Mouse (Mus musculus): ENCODE measurements around the gene Jmjd1c. TPM values are rescaled to one million over a fixed set of nuclear protein-coding genes. Genes with fewer than 3 reads are reported as not detected.

Gene Jmjd1c
- polyA plus RNA-seq, 1 experiment from 2014 or later = 42.4 TPM

DNA sequence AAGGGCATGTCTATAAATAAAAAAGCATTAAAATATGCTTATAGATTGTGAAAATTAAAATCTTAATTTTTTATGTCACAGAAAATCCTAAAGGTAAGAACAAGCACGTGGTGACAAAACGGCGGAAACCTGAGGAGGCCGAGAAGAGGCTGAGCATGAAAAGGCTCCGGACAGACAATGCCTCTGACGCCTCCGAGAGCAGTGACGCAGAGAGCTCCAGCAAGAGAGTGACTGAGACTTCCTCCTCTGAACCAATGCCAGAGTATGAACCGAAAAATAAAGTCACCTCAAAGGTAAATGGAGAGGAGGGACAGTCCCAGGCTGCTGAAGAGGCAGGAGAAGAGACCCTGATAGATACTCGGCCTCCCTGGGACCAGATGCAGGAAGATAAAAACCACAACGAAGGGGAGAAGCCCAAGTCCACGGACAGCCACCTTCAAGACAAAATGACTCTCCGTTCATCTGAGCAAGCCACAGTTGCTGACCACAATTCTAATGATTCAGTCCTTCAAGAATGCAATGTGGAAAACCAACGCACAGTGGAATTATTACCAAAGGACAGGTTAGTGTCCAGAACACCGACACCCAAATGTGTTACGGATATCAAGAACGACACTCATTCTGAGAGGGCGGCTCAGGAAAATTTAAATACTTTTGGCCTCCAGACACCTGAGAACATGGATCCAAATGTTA lies 123.1 kb downstream of the Jmjd1c start:
- no peak for ATAC-seq (ENCODE audit: insufficient number of reproducible peaks, insufficient read depth, low FRiP score, low read depth)
- H3K9me3 ChIP-seq (ENCODE audit: control insufficient read depth, low read length) = no peaks in the 10 kb centered on the region
- peaks cover 56% of the 10 kb centered on the region for H3K36me3 ChIP-seq (ENCODE audit: control insufficient read depth, insufficient read depth, low read length)
- no peak overlapping the region for H3K9ac ChIP-seq (ENCODE audit: low read length)
- no peak overlapping the region for H3K4me3 ChIP-seq (ENCODE audit: control insufficient read depth in 1 of 2, insufficient read depth in 1 of 2, low read depth in 1 of 2, low read length in 2 of 2)
- H3K4me2 ChIP-seq (ENCODE audit: low read length) = no peak overlapping the region
- H3K4me1 ChIP-seq (ENCODE audit: control insufficient read depth in 2 of 2, insufficient read depth in 2 of 2, low read length in 2 of 2) = peaks cover 0 to 36% of the 10 kb centered on the region in 2 experiments; a peak in 2 of 4 replicates
- 85% methylated on average over 18 of the region's 18 CpGs for WGBS
- no peaks in the 10 kb centered on the region for H3K27me3 ChIP-seq (ENCODE audit: control insufficient read depth, insufficient read depth, low read length)
- H3K27ac ChIP-seq (replicated peaks in 1 of 2; ENCODE audit: control insufficient read depth in 1 of 2, insufficient read depth in 1 of 2, low read depth in 2 of 2, low read length in 2 of 2) = no peak overlapping the region

DNA sequence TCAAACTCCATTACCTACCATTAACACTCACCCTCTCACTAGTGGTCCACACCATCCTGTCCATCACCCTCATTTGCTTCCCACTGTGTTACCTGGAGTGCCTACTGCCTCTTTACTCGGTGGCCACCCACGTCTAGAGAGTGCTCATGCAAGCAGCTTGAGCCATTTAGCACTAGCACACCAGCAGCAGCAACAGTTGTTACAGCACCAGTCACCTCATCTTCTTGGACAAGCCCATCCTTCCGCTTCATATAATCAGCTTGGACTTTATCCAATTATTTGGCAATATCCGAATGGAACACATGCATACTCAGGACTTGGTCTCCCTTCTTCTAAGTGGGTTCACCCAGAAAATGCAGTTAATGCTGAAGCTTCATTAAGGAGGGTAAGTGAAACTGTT lies 124.3 kb downstream of the Jmjd1c start:
- Histone ChIP-seq H3K9ac (ENCODE audit: low read length) (no peak overlapping the region), H3K4me3 (ENCODE audit: control insufficient read depth in 1 of 2, insufficient read depth in 1 of 2, low read depth in 1 of 2, low read length in 2 of 2) (no peak overlapping the region), H3K4me2 (ENCODE audit: low read length) (no peak overlapping the region), H3K27me3 (ENCODE audit: control insufficient read depth, insufficient read depth, low read length) (no peaks in the 10 kb centered on the region), H3K9me3 (ENCODE audit: control insufficient read depth, low read length) (no peaks in the 10 kb centered on the region), H3K36me3 (ENCODE audit: control insufficient read depth, insufficient read depth, low read length) (peaks cover 68% of the 10 kb centered on the region), H3K4me1 (ENCODE audit: control insufficient read depth in 2 of 2, insufficient read depth in 2 of 2, low read length in 2 of 2) (peaks cover 0 to 33% of the 10 kb centered on the region in 2 experiments; a peak in 2 of 4 replicates), H3K27ac (replicated peaks in 1 of 2; ENCODE audit: control insufficient read depth in 1 of 2, insufficient read depth in 1 of 2, low read depth in 2 of 2, low read length in 2 of 2) (no peak overlapping the region)
- WGBS = 77% methylated on average over 4 of the region's 4 CpGs
- no peak for ATAC-seq (ENCODE audit: insufficient number of reproducible peaks, insufficient read depth, low FRiP score, low read depth)

DNA sequence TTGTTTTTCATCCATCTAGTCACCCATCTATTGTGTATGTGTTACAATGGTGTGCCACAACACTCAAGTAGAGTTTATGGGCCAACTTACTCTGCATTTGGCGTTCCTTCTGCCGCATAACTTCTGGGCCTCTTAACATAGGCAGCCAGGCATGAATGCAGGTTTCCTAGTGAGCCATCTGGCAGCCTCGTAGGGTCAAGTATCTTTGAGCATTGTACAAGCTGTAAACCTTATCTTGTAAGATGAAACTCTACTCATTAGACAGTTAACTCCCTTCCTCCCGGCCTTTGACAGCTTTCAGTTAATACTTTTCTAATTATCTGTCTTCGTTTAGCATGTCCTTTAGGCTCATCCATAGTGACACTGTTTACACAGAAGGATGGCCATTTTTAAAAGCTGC lies 125.4 kb downstream of the Jmjd1c start:
- Histone ChIP-seq H3K27ac (replicated peaks in 1 of 2; ENCODE audit: control insufficient read depth in 1 of 2, insufficient read depth in 1 of 2, low read depth in 2 of 2, low read length in 2 of 2) (no peak overlapping the region), H3K4me1 (ENCODE audit: control insufficient read depth in 2 of 2, insufficient read depth in 2 of 2, low read length in 2 of 2) (peaks cover 3 to 43% of the 10 kb centered on the region in 2 experiments), H3K9ac (ENCODE audit: low read length) (no peak overlapping the region), H3K27me3 (ENCODE audit: control insufficient read depth, insufficient read depth, low read length) (no peaks in the 10 kb centered on the region), H3K4me3 (ENCODE audit: control insufficient read depth in 1 of 2, insufficient read depth in 1 of 2, low read depth in 1 of 2, low read length in 2 of 2) (no peak overlapping the region), H3K36me3 (ENCODE audit: control insufficient read depth, insufficient read depth, low read length) (peaks cover 77% of the 10 kb centered on the region), H3K4me2 (ENCODE audit: low read length) (no peak overlapping the region), H3K9me3 (ENCODE audit: control insufficient read depth, low read length) (no peaks in the 10 kb centered on the region)
- 23% methylated on average over 5 of the region's 5 CpGs for WGBS
- no peak for ATAC-seq (ENCODE audit: insufficient number of reproducible peaks, insufficient read depth, low FRiP score, low read depth)

DNA sequence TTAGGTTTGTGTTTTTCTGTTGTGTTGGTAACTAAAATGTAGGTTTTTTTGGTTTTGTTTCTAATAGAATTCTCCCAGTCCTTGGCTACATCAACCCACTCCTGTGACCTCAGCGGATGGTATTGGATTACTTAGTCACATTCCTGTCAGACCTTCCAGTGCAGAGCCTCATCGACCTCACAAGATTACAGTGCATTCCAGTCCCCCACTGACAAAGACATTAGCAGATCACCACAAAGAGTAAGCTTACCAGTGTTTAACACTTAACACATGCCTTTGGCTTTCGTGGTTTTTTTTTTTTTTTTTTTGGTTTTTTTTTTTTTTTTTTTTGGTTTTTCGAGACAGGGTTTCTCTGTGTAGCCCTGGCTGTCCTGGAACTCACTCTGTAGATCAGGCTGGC lies 128.0 kb downstream of the Jmjd1c start:
- H3K27ac ChIP-seq (replicated peaks in 1 of 2; ENCODE audit: control insufficient read depth in 1 of 2, insufficient read depth in 1 of 2, low read depth in 2 of 2, low read length in 2 of 2) = no peak overlapping the region
- peaks cover 3 to 46% of the 10 kb centered on the region in 2 experiments for H3K4me1 ChIP-seq (ENCODE audit: control insufficient read depth in 2 of 2, insufficient read depth in 2 of 2, low read length in 2 of 2)
- H3K9me3 ChIP-seq (ENCODE audit: control insufficient read depth, low read length) = no peaks in the 10 kb centered on the region
- peaks cover 77% of the 10 kb centered on the region for H3K36me3 ChIP-seq (ENCODE audit: control insufficient read depth, insufficient read depth, low read length)
- no peak for ATAC-seq (ENCODE audit: insufficient number of reproducible peaks, insufficient read depth, low FRiP score, low read depth)
- H3K9ac ChIP-seq (ENCODE audit: low read length) = no peak overlapping the region
- H3K27me3 ChIP-seq (ENCODE audit: control insufficient read depth, insufficient read depth, low read length) = no peaks in the 10 kb centered on the region
- H3K4me2 ChIP-seq (ENCODE audit: low read length) = no peak overlapping the region
- no peak overlapping the region for H3K4me3 ChIP-seq (ENCODE audit: control insufficient read depth in 1 of 2, insufficient read depth in 1 of 2, low read depth in 1 of 2, low read length in 2 of 2)
- WGBS = 24% methylated on average over 3 of the region's 4 CpGs

DNA sequence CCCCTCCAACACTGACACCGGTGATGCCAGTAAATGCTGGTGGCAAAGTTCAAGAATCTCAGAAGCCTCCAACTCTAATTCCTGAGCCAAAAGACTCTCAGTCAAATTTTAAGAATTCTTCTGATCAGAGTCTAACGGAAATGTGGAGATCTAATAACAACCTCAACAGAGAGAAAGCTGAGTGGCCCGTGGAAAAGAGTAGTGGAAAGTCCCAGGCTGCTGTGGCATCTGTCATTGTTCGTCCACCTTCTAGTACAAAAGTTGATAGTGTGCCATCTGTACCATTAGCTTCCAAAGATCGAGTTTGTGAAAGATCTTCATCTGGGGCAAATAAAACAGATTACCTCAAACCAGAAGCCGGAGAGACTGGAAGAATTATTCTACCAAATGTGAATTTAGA lies 129.6 kb downstream of the Jmjd1c start:
- H3K27me3 ChIP-seq (ENCODE audit: control insufficient read depth, insufficient read depth, low read length) = no peaks in the 10 kb centered on the region
- H3K4me1 ChIP-seq (ENCODE audit: control insufficient read depth in 2 of 2, insufficient read depth in 2 of 2, low read length in 2 of 2) = peaks cover 3 to 46% of the 10 kb centered on the region in 2 experiments
- 75% methylated on average over 6 of the region's 6 CpGs for WGBS
- H3K9me3 ChIP-seq (ENCODE audit: control insufficient read depth, low read length) = no peaks in the 10 kb centered on the region
- ATAC-seq (ENCODE audit: insufficient number of reproducible peaks, insufficient read depth, low FRiP score, low read depth) = no peak
- H3K9ac ChIP-seq (ENCODE audit: low read length) = no peak overlapping the region
- peaks cover 73% of the 10 kb centered on the region for H3K36me3 ChIP-seq (ENCODE audit: control insufficient read depth, insufficient read depth, low read length)
- no peak overlapping the region for H3K4me2 ChIP-seq (ENCODE audit: low read length)
- H3K27ac ChIP-seq (replicated peaks in 1 of 2; ENCODE audit: control insufficient read depth in 1 of 2, insufficient read depth in 1 of 2, low read depth in 2 of 2, low read length in 2 of 2) = peak overlapping the region; percentile 69 to 70; a peak in 3 of 4 replicates
- no peak overlapping the region for H3K4me3 ChIP-seq (ENCODE audit: control insufficient read depth in 1 of 2, insufficient read depth in 1 of 2, low read depth in 1 of 2, low read length in 2 of 2)

DNA sequence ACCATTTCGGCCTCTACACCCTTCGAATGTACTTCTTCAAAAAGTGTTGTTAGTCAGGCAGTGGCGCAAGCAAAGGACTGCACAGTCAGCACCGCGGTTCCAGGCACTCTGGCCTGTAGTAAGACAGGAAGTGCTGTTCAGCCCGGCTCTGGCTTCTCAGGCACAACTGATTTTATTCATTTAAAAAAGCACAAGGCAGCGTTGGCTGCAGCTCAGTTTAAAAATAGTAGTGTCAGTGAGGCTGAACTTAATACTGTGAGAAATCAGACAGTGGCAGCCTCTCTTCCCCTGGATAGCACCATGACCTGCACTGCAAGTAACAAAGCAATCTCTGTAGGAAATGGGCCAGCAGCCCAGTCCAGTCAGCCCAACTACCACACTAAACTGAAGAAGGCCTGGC lies 130.2 kb downstream of the Jmjd1c start:
- Histone ChIP-seq H3K9ac (ENCODE audit: low read length) (no peak overlapping the region), H3K36me3 (ENCODE audit: control insufficient read depth, insufficient read depth, low read length) (peaks cover 74% of the 10 kb centered on the region), H3K27me3 (ENCODE audit: control insufficient read depth, insufficient read depth, low read length) (no peaks in the 10 kb centered on the region), H3K4me1 (ENCODE audit: control insufficient read depth in 2 of 2, insufficient read depth in 2 of 2, low read length in 2 of 2) (peaks cover 3 to 42% of the 10 kb centered on the region in 2 experiments), H3K4me3 (ENCODE audit: control insufficient read depth in 1 of 2, insufficient read depth in 1 of 2, low read depth in 1 of 2, low read length in 2 of 2) (no peak overlapping the region), H3K27ac (replicated peaks in 1 of 2; ENCODE audit: control insufficient read depth in 1 of 2, insufficient read depth in 1 of 2, low read depth in 2 of 2, low read length in 2 of 2) (peak overlapping the region; percentile 69 to 70), H3K9me3 (ENCODE audit: control insufficient read depth, low read length) (no peaks in the 10 kb centered on the region), H3K4me2 (ENCODE audit: low read length) (no peak overlapping the region)
- ATAC-seq (ENCODE audit: insufficient number of reproducible peaks, insufficient read depth, low FRiP score, low read depth) = peak; percentile 50; the same call in 1 of the 2 replicates
- WGBS = 34% methylated on average over 7 of the region's 7 CpGs

DNA sequence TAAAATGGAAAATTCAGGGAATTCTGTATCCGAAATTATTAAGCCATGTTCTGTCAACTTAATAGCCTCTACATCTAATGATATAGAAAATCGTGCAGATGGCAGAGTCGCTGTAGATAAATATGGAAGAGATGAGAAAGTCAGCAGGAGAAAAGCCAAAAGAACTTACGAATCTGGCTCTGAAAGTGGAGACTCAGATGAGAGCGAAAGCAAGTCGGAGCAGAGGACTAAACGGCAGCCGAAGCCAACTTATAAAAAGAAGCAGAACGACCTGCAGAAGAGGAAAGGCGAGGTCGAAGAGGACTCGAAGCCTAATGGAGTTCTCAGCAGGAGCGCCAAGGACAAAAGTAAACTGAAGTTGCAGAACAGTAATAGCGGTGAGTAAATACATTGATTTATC lies 130.6 kb downstream of the Jmjd1c start:
- no peak overlapping the region for H3K9ac ChIP-seq (ENCODE audit: low read length)
- peak overlapping the region; percentile 12 to 69; a peak in 3 of 4 replicates for H3K27ac ChIP-seq (replicated peaks in 1 of 2; ENCODE audit: control insufficient read depth in 1 of 2, insufficient read depth in 1 of 2, low read depth in 2 of 2, low read length in 2 of 2)
- peaks cover 78% of the 10 kb centered on the region for H3K36me3 ChIP-seq (ENCODE audit: control insufficient read depth, insufficient read depth, low read length)
- H3K4me1 ChIP-seq (ENCODE audit: control insufficient read depth in 2 of 2, insufficient read depth in 2 of 2, low read length in 2 of 2) = peaks cover 3 to 37% of the 10 kb centered on the region in 2 experiments
- no peak overlapping the region for H3K4me2 ChIP-seq (ENCODE audit: low read length)
- H3K27me3 ChIP-seq (ENCODE audit: control insufficient read depth, insufficient read depth, low read length) = no peaks in the 10 kb centered on the region
- WGBS = 77% methylated on average over 14 of the region's 14 CpGs
- no peak for ATAC-seq (ENCODE audit: insufficient number of reproducible peaks, insufficient read depth, low FRiP score, low read depth)
- no peaks in the 10 kb centered on the region for H3K9me3 ChIP-seq (ENCODE audit: control insufficient read depth, low read length)
- H3K4me3 ChIP-seq (ENCODE audit: control insufficient read depth in 1 of 2, insufficient read depth in 1 of 2, low read depth in 1 of 2, low read length in 2 of 2) = no peak overlapping the region

DNA sequence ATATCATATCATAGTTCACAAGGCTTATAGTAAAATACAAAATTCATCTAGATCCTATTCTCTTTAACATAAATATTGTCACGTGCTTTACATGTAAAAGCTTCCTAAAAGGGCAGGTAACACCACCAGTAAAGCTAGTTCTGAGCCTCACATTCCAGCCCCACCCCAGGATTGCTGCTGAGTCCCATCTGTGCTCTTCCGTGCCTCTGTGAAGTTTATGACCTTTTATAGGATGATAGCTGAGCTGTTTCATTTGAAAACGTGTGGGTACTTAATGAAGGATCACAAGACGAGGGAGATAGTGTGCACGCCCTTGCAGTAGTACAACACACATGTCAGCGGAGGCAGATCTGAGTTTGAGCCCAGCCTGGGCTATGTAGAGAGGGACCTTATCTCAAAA lies 134.5 kb downstream of the Jmjd1c start:
- H3K4me1 ChIP-seq (ENCODE audit: control insufficient read depth in 2 of 2, insufficient read depth in 2 of 2, low read length in 2 of 2) = peaks cover 3 to 22% of the 10 kb centered on the region in 2 experiments
- H3K27ac ChIP-seq (replicated peaks in 1 of 2; ENCODE audit: control insufficient read depth in 1 of 2, insufficient read depth in 1 of 2, low read depth in 2 of 2, low read length in 2 of 2) = no peak overlapping the region
- H3K9ac ChIP-seq (ENCODE audit: low read length) = no peak overlapping the region
- no peak for ATAC-seq (ENCODE audit: insufficient number of reproducible peaks, insufficient read depth, low FRiP score, low read depth)
- 55% methylated on average over 6 of the region's 6 CpGs for WGBS
- no peak overlapping the region for H3K4me3 ChIP-seq (ENCODE audit: control insufficient read depth in 1 of 2, insufficient read depth in 1 of 2, low read depth in 1 of 2, low read length in 2 of 2)
- H3K27me3 ChIP-seq (ENCODE audit: control insufficient read depth, insufficient read depth, low read length) = no peaks in the 10 kb centered on the region
- no peak overlapping the region for H3K4me2 ChIP-seq (ENCODE audit: low read length)
- no peaks in the 10 kb centered on the region for H3K9me3 ChIP-seq (ENCODE audit: control insufficient read depth, low read length)
- peaks cover 88% of the 10 kb centered on the region for H3K36me3 ChIP-seq (ENCODE audit: control insufficient read depth, insufficient read depth, low read length)

Measured in heart, embryonic 14.5 days (tissue).